Mouse (Mus musculus) kidney, adult 2 months (tissue): ENCODE results near the gene Cd5.

Source experiments
- CTCF ChIP-seq: fragments of 200-500 bp; conservative IDR thresholded peaks from 2 replicates; pipeline ENCODE4 v1.5.1; 2011; ENCODE audit warnings: low read depth, mild to moderate bottlenecking, control low read depth, low read length, moderate library complexity, mixed read lengths; ENCODE audit not compliant: insufficient read depth, insufficient read length
- POLR2A ChIP-seq: fragments of 200-500 bp; IDR thresholded peaks from one replicate; pipeline ENCODE4 v1.6.1; 2011; ENCODE audit warnings: low read depth, low read length, control low read depth

- no peak for TF ChIP-seq CTCF
- TF ChIP-seq POLR2A = no peak
Observed at GRCm38 (mm10) chr19:10690336-10690735, 48.5 kb downstream of the Cd5 start.
